Mouse (Mus musculus) inflammation-experienced regulatory T-cells, adult 6 months (primary cell): ENCODE measurements around the gene Tmem183a. TPM values are rescaled to one million over a fixed set of nuclear protein-coding genes. Genes with fewer than 3 reads are reported as not detected.

Experiments
- ATAC-seq: one replicate; pipeline ENCODE4 v1.8.0; 2017
- polyA plus RNA-seq, 3 experiments: library from polyadenylated mRNA; unstranded; fragments of 100-300 nt; shearing (Covaris generic); gene quantifications; one replicate each; pipeline ENCODE4 v1.2.1; 2017

The Tmem183a gene
- polyA plus RNA-seq, 3 experiments from 2014 or later = 25.8 to 26.9 (median 26.6) TPM

DNA sequence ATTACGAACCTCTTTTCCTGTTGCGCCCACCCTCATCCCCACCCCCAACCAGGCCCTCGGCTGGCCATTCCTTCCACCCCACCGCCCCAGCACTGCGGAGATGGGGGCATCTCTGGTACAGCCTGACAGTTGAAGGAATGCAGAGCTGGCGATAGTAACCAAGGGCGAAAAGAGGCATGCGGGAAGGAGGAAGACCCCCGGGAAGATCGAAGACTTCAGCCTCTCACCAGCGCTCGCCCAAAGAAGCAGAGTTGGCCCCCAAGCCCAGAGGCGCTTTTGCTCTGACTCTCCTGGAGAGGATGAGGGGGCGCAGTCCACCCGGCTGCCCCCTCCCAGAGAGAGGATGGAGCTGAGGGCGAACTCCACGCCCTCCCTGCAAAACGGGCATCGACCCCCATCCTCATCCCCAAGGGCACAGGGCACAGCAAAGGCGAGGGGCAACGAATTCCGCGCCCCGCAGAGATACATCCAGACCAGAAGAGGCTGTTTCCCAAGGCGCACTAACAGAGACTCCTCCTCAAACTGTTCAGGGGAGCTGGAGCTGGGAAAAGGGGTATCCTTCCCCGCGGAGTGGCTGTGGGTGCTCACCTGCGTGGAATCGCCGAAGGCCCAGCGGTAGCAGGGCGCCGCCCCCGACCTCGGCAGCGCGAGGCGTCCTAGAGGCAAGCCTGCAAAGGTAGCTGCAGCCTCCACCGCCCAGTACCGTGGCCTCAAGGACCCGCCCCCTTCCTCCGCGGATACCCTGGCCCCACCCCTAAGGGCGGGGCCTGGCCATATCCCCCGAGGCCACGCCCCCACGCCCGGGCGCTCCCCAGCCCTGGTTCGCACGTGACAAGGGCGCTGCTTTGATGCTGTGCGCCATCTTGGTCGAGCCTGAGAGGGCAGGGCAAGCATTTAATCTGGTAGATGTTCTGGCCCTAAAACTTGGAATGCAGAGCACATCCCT, 17.5 kb downstream of the Tmem183a start:
- ATAC-seq = peak; percentile 72

DNA sequence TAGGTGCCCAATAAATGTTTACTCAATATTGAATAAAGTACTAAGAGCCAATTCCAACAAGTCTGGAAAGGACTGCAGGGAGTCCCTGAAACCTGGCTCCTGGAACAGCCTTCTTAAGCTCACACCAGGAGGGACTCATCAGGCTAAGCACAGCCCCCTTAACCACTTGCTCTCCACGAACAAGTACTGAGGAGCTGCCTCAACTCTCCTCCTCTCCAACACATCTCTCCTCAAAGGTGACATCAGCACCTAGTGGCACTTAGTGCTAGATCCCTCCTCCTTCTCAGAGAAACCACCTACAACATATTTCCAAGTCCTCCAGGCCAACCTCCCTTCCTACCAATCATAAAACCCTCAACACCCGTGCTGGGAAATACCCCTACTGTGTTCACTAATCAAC, 18.2 kb downstream of the Tmem183a start:
- no peak for ATAC-seq

DNA sequence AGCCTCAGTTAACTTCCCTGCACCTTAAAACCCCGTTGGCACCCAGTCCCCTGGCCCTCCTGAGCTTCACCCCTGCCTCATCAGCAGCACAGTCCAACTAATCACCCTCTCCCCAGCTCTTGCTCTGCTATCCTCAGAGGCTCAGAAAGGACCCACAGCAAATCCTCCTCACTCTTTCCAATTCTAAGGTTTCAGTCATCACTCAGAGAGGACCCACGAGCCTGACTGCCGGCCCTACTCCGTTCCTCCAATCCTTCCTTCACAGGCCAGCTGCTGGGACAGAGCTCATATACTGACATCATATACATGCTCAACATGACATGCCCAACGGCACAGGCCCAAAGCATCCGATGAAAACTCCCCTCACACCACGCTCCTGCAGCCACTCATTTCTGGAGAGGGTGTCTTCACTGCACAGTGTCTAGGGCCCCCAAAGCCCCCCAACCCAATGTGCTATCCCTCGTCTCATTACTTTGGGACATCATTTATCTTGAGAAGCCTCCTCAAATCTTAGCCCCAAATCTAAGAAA, 18.9 kb downstream of the Tmem183a start:
- no peak for ATAC-seq

DNA sequence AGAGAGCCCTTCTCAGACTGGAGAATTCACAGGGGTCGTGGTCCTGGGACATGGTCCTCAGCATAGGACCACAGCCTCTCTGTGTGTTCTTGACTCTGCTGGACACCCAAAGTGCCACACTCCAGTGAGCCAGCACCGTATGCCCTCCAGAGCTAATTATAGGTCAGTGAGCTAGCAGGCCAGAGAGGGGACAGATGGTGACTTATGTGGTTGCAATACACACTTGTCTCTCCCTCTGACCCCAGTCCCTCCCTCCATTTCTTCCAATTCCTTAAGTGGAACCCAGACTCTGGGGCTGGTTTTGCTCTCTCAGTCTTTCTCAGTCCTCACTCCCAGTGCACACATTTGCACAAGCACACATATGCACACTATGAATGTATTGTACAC, 19.5 kb downstream of the Tmem183a start:
- ATAC-seq = no peak

DNA sequence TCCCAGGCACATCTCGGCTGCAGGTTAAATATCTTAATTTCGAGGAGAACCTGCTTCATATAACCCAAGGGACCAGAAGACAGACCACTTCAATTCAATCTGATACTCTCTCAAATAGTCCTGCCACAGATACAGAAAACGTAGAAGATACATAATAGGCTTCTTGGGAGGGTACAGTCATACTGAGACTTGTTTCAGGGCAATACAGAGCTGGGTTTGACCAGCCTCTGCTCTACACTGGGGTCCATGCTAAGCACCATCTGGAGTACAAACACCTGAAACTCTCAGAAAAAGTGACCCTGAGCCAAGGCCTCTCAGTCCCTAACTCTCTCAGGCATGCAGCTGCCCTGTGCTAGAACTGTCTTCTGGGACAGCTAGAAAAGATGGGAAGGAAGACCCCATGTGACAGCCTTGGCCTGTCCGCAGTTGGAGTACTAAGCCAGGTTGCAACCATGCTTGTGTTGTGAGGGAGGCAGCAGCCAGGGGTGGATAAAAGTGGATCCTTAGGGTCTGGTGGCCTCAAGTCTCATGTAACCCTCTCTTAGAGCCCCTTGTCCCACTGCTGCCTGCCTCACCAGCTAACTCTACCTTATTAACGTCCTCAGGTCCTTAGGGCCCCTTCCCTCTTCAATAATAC, 20.0 kb downstream of the Tmem183a start:
- ATAC-seq = no peak

DNA sequence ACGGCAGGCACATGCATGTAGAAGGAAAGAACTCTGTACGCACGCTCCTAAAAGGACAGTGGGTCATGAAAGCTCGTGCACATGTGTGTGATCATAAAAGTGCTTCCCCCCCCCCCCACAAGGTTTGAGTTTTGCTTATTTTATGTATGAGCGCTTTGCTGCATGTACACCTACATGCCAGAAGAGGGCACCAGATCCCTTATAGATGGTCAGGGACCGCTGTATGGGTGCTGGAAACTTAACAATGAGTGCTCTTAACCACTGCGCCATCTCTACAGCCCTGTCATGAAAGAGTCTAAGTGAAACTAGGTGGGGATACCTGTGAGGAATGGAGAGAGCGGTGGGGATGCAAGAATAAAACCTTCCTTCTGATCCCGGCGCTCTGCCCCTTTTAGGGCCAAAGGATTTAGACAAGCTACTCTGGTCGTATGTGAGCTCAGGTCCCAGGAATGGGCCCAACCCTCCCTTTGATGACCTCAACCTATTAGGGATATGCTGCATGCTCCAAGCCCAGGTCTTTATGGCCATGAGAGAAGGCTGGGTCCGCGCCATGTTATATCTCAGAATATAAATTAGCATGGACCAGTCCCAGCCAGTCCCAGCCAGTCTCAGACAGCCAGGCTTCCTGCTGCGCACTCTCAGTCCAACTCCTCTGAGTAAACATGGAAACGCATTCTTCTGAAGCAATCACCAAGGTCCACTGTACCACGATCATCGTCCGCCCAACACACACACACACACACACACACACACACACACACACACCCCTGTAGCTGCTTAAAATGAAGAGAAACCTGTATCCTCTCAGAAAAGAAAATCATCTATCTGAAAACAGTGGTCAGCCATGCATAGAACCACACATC, 21.8 kb downstream of the Tmem183a start:
- no peak for ATAC-seq

DNA sequence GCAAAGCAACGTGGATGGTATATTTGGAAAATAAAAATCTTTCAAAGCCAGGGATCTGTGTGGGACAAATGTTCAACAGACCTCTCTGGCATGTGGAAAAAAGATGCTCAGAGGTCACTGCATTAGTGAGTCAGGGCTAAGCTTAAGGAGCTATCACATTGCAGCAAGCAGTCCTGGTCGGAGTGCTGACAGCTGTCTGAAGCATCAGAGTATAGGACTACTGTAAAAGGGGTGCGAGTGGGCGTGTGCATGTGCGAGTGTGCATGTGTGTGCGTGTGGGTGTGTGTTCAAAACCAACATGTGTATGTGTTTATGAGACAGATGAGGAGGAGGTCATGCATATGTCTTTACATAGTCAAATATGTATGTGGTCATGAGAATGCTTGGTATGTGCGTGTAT, 22.6 kb downstream of the Tmem183a start:
- no peak for ATAC-seq

DNA sequence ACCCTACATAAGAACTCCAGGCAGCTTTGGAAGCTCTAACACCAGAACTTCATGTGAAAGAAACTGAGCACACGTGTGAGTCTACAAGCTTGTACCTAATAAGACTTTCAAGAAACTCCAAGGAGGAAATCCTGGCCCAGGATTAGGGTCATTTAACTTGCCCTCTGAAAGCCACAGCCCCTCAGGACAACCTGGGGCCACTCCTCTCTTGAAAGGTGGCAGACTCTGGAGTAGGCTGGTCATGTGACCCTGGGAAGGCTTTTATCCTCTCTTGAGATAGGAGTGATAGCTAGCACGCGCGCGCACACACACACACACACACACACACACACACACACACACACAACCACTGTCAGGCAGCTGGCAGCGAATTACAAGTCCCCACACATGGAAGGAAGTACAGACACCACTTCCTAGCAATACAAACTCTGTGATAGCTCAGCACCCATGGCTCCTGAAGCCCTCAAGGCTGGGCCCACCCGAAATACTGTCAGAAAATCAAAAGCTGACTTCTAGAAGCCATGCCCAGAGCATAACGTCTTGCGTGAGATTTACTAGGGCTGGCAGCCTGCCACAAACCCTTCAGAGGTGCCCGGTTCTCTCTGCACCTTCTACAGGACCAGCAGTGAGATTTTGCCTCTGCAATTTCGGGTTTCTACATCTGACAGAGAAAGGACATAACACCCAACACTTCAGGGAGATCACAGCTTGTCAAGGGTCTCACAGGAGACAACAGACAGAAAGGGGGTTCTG, 24.6 kb downstream of the Tmem183a start:
- no peak for ATAC-seq

DNA sequence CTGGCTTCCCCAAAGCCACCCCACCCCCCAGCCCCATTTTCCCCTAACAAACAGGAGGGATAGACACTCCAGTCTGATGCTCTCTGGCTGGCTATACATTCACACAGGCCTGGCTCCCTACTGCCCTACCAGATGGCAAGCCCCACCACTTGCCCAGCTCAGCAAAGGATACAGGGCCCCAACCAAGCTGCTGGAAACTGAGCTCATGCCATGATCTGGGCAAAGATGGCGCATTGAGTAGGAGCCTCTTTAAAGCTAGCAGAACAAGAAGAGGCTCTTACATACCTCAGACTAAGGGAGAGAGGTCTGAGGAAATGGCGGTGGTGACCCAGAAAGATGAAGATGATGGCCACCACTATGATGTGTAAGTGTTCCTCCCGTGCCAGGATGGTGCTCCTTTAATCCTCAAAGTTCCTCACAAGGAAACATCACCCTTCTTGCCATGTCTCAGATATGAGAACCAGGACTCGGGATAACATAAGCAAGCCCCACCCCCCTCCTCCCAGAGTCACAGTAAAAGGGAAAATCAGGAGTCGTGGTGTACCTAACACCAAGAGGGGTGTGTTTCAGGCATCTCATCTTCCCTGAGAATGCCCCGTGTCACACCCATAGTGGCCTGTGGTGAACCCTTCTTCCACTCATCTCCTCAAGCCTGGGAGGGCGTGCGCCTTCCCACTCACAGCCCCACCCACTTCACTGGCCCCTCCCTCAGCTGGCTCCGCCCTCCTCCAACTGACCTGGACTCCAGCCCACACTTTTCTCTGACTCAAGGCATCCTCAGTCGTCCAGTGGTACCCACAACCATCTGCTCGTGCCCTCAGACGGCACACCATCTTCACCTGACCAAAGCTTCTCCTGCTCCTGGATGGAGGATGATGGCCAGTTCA, 25.6 kb downstream of the Tmem183a start:
- no peak for ATAC-seq

DNA sequence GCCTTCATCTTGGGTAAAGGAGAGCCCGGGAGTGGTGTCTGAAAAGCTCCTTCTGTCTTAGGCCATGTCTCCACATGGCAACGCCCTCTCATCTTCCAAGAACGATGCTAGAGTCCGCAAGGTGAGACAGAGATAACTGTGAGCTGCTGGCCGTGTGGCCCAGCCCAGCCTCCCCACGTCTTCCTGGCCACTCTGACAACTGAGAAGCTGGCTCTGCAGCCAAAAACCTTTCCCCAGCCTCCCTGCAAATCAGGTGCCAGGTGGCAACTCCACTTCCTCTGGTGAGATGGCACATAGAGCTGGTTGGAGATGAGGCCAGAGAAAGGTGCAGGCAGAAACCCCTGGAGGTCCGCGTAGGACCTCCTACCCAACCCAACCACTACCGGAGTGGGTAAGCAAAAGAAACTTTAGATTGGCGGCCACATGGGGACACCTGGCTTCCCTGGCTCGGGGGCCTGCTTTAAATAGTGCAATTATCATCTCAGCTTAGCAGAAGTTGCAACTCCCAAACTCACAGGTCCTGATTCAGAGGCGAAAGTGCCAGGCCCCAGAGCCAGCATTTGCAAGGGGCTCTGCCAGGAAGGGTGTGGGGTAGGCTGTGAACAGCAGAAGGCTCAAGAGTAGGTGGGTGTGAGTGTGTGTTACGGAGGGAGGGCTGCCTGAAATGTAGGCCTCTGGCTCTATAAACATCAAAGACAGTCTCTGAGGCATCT, 26.4 kb downstream of the Tmem183a start:
- ATAC-seq = no peak

DNA sequence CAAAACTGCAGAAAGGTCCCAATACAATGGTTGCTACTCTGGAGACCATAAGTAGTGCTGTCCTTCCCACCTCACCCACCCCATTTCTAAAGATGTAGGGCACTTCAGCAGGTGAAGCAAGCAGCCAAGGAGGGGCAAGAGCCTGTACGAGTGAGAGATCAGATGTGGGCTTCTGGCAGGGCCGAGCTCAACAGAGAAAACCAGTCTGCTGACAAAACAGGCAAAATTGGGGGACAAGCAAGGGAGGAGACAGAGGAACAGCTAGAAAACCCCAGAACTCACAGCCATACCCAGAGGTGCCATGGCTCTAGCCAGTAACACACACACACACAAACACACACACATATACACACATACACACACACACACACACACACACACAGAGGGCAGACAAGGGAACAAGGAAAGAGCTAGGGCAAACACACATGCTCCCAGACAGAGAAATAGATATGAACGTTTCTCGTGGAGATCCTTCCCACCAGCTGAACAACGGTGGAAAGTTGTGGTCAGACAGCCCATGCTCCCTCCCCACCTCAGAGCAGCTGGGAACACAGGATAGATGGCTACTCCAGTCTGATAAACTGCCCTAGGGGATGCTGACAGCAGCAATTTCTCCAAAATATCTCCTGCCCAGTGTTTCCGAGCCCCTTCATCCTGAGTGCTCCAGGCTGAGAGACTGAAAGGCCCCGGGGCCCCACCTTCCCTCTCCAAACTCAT, 27.5 kb downstream of the Tmem183a start:
- ATAC-seq = no peak

DNA sequence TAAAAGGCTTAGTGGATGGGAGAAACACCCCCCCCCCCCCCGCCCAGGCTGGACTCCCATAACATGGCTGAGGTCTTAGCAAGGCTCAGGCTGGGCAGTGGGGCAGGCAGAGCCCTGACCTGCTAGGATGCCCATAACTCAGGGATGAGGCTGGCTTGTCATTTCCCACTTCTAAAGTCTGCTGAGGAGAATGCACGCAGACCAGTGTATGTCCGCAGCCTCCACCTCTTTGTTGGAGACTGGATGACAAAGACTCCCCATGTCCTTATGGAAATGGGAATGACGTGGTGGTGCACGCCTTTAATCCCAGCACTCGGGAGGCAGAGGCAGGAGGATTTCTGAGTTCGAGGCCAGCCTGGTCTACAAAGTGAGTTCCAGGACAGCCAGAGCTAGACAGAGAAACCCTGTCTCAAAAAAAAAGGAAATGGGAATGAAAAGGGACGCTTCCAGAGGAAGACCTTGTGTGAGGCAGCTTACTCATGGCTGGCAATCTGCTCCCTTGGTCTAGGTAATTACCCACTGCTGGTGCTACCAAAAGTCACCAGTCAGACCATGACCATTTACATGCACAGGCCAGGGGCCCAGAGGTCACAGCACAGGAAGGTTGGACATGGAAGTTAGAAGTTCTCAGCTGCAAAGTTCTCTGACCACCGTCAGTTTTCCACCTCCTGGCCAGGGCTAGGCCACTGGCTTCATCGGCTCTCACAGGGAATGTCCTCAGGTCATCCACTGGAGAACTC, 28.2 kb downstream of the Tmem183a start:
- ATAC-seq = no peak

DNA sequence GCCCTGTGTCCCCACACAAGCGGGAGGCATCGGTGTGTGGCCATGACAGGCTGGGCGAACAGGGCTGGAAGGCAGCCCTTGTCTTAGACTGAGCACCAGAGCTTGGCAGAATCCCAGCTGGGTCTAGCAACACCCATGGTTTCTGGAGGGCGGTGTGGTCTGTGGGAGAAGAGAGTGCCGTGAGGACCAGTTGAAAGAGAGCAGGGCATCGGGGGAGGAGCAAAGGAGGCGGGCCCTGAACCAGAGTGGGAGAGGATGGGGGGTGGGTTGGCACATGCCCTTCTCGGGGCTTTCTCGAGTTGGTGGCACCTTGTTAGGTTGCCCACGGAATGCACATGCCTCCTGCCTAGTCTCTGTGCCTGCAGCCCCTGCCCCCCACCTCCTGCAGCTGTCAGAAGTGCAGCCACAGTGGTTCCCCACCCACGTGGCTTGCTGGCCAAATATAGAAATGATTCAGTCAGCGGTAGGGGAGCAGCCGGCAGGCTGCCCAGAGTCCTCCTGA, 29.0 kb downstream of the Tmem183a start, which contains the start of gene Ppfia4:
Gene Ppfia4, minus strand, starts transcription at position 159 of the 502 bp plus-strand sequence.
- ATAC-seq = no peak

DNA sequence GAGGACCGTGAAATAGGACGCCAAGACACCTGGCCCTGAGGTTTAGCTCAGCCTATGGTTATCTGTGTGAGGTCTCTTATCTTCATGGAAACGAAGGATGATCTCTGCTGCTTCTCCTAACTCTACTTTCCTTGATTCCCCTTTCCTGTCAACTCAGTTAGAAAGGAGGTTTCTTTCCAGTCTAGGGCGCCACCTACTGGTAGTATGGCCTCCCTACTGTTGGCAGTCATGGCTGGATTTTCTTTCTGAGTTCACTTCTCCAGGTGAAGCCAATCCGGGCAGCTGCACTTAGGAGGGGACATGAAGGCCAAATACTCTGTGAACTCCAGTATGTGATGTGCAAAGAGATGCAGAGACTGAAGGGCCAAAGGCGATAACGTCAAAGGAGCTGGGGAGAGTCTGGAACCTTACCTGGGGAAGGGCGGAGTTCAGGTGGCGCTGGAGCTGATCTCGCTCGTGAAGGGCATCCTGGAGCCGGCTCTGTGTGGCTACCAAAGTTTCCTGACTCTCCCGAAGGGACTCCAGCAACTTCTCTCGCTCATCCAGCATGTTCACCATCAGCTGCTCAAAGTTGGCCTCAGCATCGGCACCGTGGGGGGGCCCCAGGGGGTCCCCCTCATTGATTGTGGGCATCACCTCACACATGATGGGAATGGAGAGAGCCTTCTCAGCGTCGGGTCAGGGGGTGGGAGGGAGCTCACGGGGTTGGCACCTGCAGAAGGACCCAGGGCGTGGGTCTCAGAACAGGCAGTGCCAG, 29.7 kb downstream of the Tmem183a start:
- no peak for ATAC-seq

DNA sequence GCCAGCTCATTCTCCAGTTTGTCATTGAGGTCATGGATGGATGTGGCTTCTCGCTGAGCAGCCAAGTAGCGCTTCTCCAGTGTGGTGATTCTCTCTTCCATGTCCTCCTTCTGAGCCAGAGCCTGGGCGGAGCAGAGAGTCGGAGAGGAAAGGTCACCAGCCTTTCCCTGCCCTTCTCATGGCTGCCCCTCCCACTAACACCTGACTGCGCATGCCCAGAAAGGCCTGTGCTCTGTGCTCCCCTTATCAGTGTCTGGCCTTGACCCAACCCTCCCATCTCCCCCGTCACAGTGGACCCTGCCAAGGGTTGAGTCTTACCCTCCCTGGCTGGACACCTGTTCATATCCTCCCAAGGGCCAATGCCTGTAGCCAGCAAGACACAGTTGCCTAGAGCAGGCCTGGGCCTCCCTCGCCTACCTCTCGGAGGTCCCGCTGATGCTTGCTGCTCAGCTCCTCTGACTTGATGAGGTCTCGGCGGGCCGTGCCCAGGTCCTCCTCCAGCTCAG, 34.9 kb downstream of the Tmem183a start:
- ATAC-seq = no peak

DNA sequence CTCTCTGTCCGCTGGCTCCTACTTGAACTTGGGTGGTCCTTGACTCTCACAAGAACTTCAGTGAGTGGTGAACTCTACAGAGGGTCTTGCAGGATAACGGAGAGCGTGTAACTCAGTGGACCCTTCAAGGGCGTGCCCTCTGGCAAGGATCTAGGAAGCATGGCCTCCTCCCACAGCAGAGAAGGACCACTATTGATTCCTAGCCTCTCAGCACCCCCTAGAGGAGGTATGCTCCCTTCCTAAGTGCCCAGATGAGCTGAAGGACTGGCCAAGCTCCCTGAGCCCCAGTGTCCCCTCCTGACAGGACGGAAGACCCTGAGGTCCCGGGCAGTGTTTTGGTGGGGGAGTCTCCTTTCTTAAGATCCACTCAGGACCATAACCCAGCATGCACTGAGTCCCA, 39.2 kb downstream of the Tmem183a start:
- ATAC-seq = no peak

DNA sequence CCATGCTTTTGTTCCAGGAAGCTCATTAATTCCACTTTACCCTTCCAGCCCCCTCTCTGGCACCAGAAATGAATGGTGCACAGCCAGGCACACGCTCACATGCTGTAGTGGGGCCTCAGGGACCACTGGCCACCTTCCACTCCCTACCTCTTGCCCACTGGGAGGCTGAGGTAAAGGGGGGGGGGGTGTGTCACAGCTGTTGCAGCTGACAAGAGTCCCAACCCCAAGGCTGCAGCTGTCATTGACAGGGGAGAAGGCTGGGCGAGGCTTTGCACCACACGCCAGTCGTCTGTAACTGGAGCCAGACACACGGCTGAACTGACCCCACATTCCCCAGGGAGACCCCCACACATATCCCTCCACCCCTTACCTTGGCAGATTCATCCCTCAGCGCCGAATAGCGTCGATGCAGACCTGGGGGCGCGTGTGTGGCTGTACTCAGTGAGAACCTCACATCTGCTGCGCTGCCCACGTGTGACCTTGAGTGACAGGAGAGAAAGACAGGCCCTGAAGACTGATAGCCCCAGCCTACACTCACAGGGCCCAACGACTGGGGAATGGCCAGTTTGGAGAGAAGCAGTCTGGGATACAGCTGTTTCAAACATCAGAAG, 41.0 kb downstream of the Tmem183a start:
- ATAC-seq = no peak
